29 mouse cellular contexts compared by ENCODE assay signal in the genomic region with DNA sequence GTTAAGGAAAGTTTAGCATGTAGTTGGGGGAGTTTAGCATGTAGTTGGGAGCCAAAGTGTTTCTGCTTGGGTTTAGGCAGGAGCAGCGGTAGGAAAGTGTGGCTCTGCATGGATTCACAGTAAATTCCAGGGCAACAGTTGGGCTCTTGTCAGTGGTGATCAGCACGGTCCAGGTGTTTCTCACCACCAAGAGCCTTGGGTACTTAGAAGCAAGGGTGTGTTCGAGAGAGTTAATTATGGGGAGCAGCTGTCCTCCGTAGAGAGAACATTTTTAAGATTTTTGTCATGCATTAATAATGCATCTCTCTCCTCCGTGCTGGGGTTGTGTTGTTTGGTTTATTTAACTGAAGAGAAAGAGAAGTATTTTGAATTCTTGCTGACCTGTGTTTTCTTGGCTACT. TPM values are rescaled to one million over a fixed set of nuclear protein-coding genes. Genes with fewer than 3 reads are reported as not detected.
DNase-seq lines count a peak whose midpoint lies in the region; ATAC-seq and TF ChIP-seq lines count a peak whose summit lies in the region.
"Had no signal": no experiment of that assay in that cellular context is flagged by ENCODE, and none has a peak within 500 bp of the region (broad histone marks: within the 10 kb centered on the region; RNA-seq: fewer than 3 reads in every experiment).

No protein-coding gene starts in this region.

- DNase-seq in embryonic facial prominence, embryonic 14.5 days (ENCODE audit: low spot score): peak; percentile 52
- no peak for DNase-seq in embryonic facial prominence, embryonic 10.5 days (ENCODE audit: low spot score)
- DNase-seq in limb, embryonic 10.5 days (ENCODE audit: low spot score): no peak
- peak; percentile 21 for DNase-seq in lung, postnatal 10 days
- no peak for DNase-seq in lung, adult 2 months
- DNase-seq in layer of hippocampus, adult 9-11 months: no peak
- DNase-seq: adrenal gland, adult 2 months; adrenal gland, postnatal 10 days; adrenal gland, postnatal 25 days; B cell, adult 2 months; cerebellum, adult 11 months; cerebellum, adult 18-20 months; cerebellum, adult 8-10 months; cerebellum, adult 9-11 months; cerebellum, postnatal 14 days; cerebellum, postnatal 36 days; embryo, embryonic 11 days had no signal

- no peak for TF ChIP-seq POLR2A in lung, adult 2 months (IDR thresholded peaks at IDR 0.05; ENCODE audit: borderline replicate concordance, extremely low read depth, low read depth, low read length)

- H3K9ac ChIP-seq in embryonic facial prominence, embryonic 14.5 days (ENCODE audit: low read depth, low read length): no peak overlapping the region
- H3K9ac ChIP-seq in limb, embryonic 13.5 days: no peak overlapping the region
- H3K9ac ChIP-seq: embryonic facial prominence, embryonic 12.5 days; embryonic facial prominence, embryonic 15.5 days; forebrain, embryonic 12.5 days had no signal

- H3K27me3 ChIP-seq in embryonic facial prominence, embryonic 14.5 days (replicated peaks; ENCODE audit: control insufficient read depth, insufficient read depth, low read length): no peaks in the 10 kb centered on the region
- H3K27me3 ChIP-seq in embryonic facial prominence, embryonic 10.5 days (replicated peaks; ENCODE audit: low read depth, poor library complexity, severe bottlenecking): no peaks in the 10 kb centered on the region
- H3K27me3 ChIP-seq in limb, embryonic 13.5 days: no peaks in the 10 kb centered on the region
- H3K27me3 ChIP-seq in limb, embryonic 10.5 days (ENCODE audit: low read depth, poor library complexity, severe bottlenecking): no peaks in the 10 kb centered on the region
- H3K27me3 ChIP-seq: CH12.LX; embryonic facial prominence, embryonic 12.5 days; embryonic facial prominence, embryonic 15.5 days; forebrain, embryonic 12.5 days; Patski had no signal

- TF ChIP-seq CTCF in lung, adult 2 months (IDR thresholded peaks at IDR 0.05; ENCODE audit: insufficient read depth, low read length): no peak

- 52% methylated on average over 5 of the region's 5 CpGs for WGBS in embryonic facial prominence, embryonic 14.5 days
- WGBS in embryonic facial prominence, embryonic 10.5 days: 78% methylated on average over 5 of the region's 5 CpGs
- 65% methylated on average over 5 of the region's 5 CpGs for WGBS in limb, embryonic 13.5 days
- whole genome bisulfite sequencing in limb, embryonic 10.5 days: 81% methylated on average over 5 of the region's 5 CpGs
- WGBS in lung, adult 2 months: 61% methylated on average over 5 of the region's 5 CpGs

- H3K4me2 ChIP-seq in embryonic facial prominence, embryonic 14.5 days (ENCODE audit: low read depth, low read length): no peak overlapping the region
- H3K4me2 ChIP-seq in limb, embryonic 13.5 days (replicated peaks): no peak overlapping the region
- H3K4me2 ChIP-seq: embryonic facial prominence, embryonic 12.5 days; embryonic facial prominence, embryonic 15.5 days; forebrain, embryonic 12.5 days had no signal

- no peak for ATAC-seq in embryonic facial prominence, embryonic 14.5 days (ENCODE audit: low read depth)
- ATAC-seq in limb, embryonic 13.5 days (ENCODE audit: low FRiP score, low read depth): no peak
- ATAC-seq: CD4-positive, CD25-positive, alpha-beta regulatory T cell, adult 4 months; forebrain, embryonic 14.5 days; forebrain, embryonic 16.5 days; Patski had no signal

- no peaks in the 10 kb centered on the region for H3K36me3 ChIP-seq in embryonic facial prominence, embryonic 14.5 days (ENCODE audit: control insufficient read depth, insufficient read depth, low read length)
- no peaks in the 10 kb centered on the region for H3K36me3 ChIP-seq in embryonic facial prominence, embryonic 10.5 days (replicated peaks)
- H3K36me3 ChIP-seq in limb, embryonic 13.5 days: no peaks in the 10 kb centered on the region
- H3K36me3 ChIP-seq in limb, embryonic 10.5 days: no peaks in the 10 kb centered on the region
- H3K36me3 ChIP-seq: embryonic facial prominence, embryonic 12.5 days; embryonic facial prominence, embryonic 15.5 days; forebrain, embryonic 10.5 days; forebrain, embryonic 12.5 days; G1E had no signal

- no peak overlapping the region for H3K4me3 ChIP-seq in embryonic facial prominence, embryonic 14.5 days (ENCODE audit: low read depth, low read length)
- H3K4me3 ChIP-seq in embryonic facial prominence, embryonic 10.5 days: no peak overlapping the region
- H3K4me3 ChIP-seq in limb, embryonic 13.5 days: no peak overlapping the region
- no peak overlapping the region for H3K4me3 ChIP-seq in limb, embryonic 10.5 days
- no peak overlapping the region for H3K4me3 ChIP-seq in lung, adult 2 months (replicated peaks; ENCODE audit: extremely low read depth, low read depth, low read length)
- H3K4me3 ChIP-seq: embryonic facial prominence, embryonic 12.5 days; embryonic facial prominence, embryonic 15.5 days; erythroblast, embryonic 14.5 days; forebrain, embryonic 10.5 days; forebrain, embryonic 12.5 days had no signal

- H3K4me1 ChIP-seq in embryonic facial prominence, embryonic 14.5 days (ENCODE audit: control insufficient read depth, insufficient read depth, low read length): peaks cover 10% of the 10 kb centered on the region
- H3K4me1 ChIP-seq in embryonic facial prominence, embryonic 10.5 days: peaks cover 8% of the 10 kb centered on the region
- peaks cover 8% of the 10 kb centered on the region for H3K4me1 ChIP-seq in limb, embryonic 13.5 days
- H3K4me1 ChIP-seq in limb, embryonic 10.5 days: peaks cover 17% of the 10 kb centered on the region
- peaks cover 6% of the 10 kb centered on the region; the same call in 1 of the 2 replicates for H3K4me1 ChIP-seq in lung, adult 2 months (ENCODE audit: control insufficient read depth, insufficient read depth, low read length)

- H3K9me3 ChIP-seq in embryonic facial prominence, embryonic 14.5 days (ENCODE audit: control insufficient read depth, low read length): no peaks in the 10 kb centered on the region
- H3K9me3 ChIP-seq in embryonic facial prominence, embryonic 10.5 days: no peaks in the 10 kb centered on the region
- H3K9me3 ChIP-seq in limb, embryonic 13.5 days: no peaks in the 10 kb centered on the region
- no peaks in the 10 kb centered on the region for H3K9me3 ChIP-seq in limb, embryonic 10.5 days (replicated peaks)
- H3K9me3 ChIP-seq: embryonic facial prominence, embryonic 12.5 days; embryonic facial prominence, embryonic 15.5 days; forebrain, embryonic 10.5 days; forebrain, embryonic 12.5 days; G1E had no signal

- H3K27ac ChIP-seq in embryonic facial prominence, embryonic 14.5 days (replicated peaks; ENCODE audit: low read depth, low read length): no peak overlapping the region
- no peak overlapping the region for H3K27ac ChIP-seq in embryonic facial prominence, embryonic 10.5 days (replicated peaks)
- 0 out of 2 replicates have a peak overlapping the region, but pooled peaks have one; percentile 6 for H3K27ac ChIP-seq in limb, embryonic 13.5 days
- H3K27ac ChIP-seq in limb, embryonic 10.5 days: no peak overlapping the region
- H3K27ac ChIP-seq: embryonic facial prominence, embryonic 12.5 days; embryonic facial prominence, embryonic 15.5 days; forebrain, embryonic 10.5 days; forebrain, embryonic 12.5 days had no signal

RNA-seq across cellular contexts. Expression of a gene that starts 3.9 kb away (rescaled TPM):
- 25.0 and 28.5 TPM in 2 replicates for polyA plus RNA-seq in embryonic facial prominence, embryonic 14.5 days (2014; fragmentation: Nextera tagmentation; extraction: Ambion mirVana)
- 13.2 and 14.4 TPM in 2 replicates for polyA plus RNA-seq in embryonic facial prominence, embryonic 10.5 days (2016; fragmentation: Nextera tagmentation; extraction: Ambion mirVana)
- polyA plus RNA-seq in limb, embryonic 13.5 days (2015; fragmentation: Nextera tagmentation; extraction: Ambion mirVana): 26.1 and 29.6 TPM in 2 replicates
- 11.6 and 15.6 TPM in 2 replicates for polyA plus RNA-seq in limb, embryonic 10.5 days (2016; fragmentation: Nextera tagmentation; extraction: Ambion mirVana)
- polyA plus RNA-seq in lung, adult 2 months (2012; rRNA removed): 50.1 and 63.8 TPM in 2 replicates

RNA-seq across cellular contexts. Expression of a gene that starts 35.3 kb away (rescaled TPM):
- polyA plus RNA-seq in embryonic facial prominence, embryonic 14.5 days (2014; fragmentation: Nextera tagmentation; extraction: Ambion mirVana): 6.2 and 6.8 TPM in 2 replicates
- polyA plus RNA-seq in embryonic facial prominence, embryonic 10.5 days (2016; fragmentation: Nextera tagmentation; extraction: Ambion mirVana): 5.0 and 5.2 TPM in 2 replicates
- 5.2 and 5.5 TPM in 2 replicates for polyA plus RNA-seq in limb, embryonic 13.5 days (2015; fragmentation: Nextera tagmentation; extraction: Ambion mirVana)
- polyA plus RNA-seq in limb, embryonic 10.5 days (2016; fragmentation: Nextera tagmentation; extraction: Ambion mirVana): 5.1 and 5.8 TPM in 2 replicates
- polyA plus RNA-seq in lung, adult 2 months (2012; rRNA removed): 28.4 and 33.4 TPM in 2 replicates

Comparison
In these comparisons a context has a peak if more than half of its experiments do, and no peak if none do; other contexts are left out.
1. DNase-seq: peak in embryonic facial prominence, embryonic 14.5 days (single experiment) and lung, postnatal 10 days (single experiment); none in embryonic facial prominence, embryonic 10.5 days (single experiment), limb, embryonic 10.5 days (single experiment), lung, adult 2 months (single experiment) and layer of hippocampus, adult 9-11 months (single experiment).